Mouse (Mus musculus): Measurements from ENCODE around the gene 4931414P19Rik. TPM values are rescaled to one million over a fixed set of nuclear protein-coding genes. Genes with fewer than 3 reads are reported as not detected.

The 4931414P19Rik gene
- polyA plus RNA-seq, 1 experiment from 2014 or later = 1.2 TPM

DNA sequence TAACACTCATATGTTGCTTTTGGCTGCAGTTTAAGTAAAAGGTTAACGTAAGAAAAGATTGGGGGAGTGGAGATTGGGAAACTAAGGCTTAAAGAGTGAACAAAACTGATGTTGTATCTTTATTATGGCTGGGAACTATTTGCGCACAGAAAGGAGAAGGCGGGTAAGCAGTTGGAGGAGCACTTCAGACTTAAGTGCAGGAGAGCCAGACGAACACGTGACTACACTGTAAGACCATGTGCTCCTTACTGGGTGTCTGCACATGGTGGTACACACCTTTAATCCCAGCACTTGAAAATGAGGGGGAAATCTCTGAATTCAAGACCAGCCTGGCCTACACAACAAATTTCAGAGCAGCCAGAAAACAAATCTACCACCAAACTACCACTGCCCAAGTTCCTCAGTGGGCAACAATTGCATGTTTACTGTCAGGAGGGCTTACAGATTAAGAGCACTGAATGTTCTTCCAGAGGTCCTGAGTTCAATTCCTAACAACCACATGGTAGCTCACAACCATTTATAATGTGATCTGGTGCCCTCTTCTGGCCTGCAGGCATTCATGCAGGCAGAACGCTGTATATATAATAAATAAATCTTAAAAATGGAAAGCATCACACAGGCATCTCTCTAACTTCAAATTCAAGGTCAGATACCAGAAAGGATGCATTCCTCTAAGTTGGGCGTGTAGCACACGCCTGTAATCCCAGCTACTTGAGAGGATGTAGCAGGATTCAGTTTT is 41.3 kb upstream of the 4931414P19Rik start:
- Histone ChIP-seq H3K36me3 (replicated peaks; ENCODE audit: insufficient read depth, low read length) (peaks cover 93% of the 10 kb centered on the region), H3K9ac (replicated peaks) (no peak overlapping the region), H3K9me3 (ENCODE audit: low read length) (no peaks in the 10 kb centered on the region), H3K27me3 (ENCODE audit: insufficient read depth, low read length) (no peaks in the 10 kb centered on the region), H3K4me1 (ENCODE audit: insufficient read depth) (no peaks in the 10 kb centered on the region; the same call in 1 of the 2 replicates), H3K27ac (ENCODE audit: low read depth) (no peak overlapping the region), H3K4me2 (ENCODE audit: low read depth, low read length) (no peak overlapping the region), H3K4me3 (ENCODE audit: low read depth, low read length) (no peak overlapping the region)
- ATAC-seq = no peak
- peak; percentile 54 for TF ChIP-seq CTCF (IDR thresholded peaks at IDR 0.05; ENCODE audit: low read depth)
- TF ChIP-seq EP300 (IDR thresholded peaks at IDR 0.05; ENCODE audit: low read depth) = no peak
- DNase-seq = no peak
- WGBS (ENCODE audit: insufficient replicate concordance) = 89% methylated on average over 8 of the region's 8 CpGs

DNA sequence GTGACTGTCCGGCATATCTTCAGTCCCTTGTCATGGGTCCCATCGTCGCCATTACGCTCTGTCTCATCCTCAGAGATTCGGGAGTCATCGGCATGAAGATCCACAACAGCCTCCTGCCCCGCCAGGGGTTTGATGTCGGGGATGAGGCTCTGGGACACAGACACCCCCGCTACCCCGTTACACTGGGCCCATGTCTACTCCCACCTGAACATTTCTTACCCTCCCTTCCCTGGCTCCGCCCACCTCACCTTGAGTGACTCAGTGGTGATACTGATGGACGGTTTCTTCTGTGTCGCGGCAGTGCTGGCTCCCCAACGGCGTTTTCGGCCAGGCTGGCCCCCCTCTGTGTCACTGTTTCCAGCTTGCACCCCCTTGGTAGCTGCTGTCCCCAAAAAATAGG is 40.7 kb upstream of the 4931414P19Rik start:
- no peak for DNase-seq
- H3K36me3 ChIP-seq (replicated peaks; ENCODE audit: insufficient read depth, low read length) = peaks cover 90% of the 10 kb centered on the region
- no peak for ATAC-seq
- H3K27me3 ChIP-seq (ENCODE audit: insufficient read depth, low read length) = no peaks in the 10 kb centered on the region
- H3K9ac ChIP-seq (replicated peaks) = no peak overlapping the region
- H3K9me3 ChIP-seq (ENCODE audit: low read length) = no peaks in the 10 kb centered on the region
- 92% methylated on average over 17 of the region's 17 CpGs for WGBS (ENCODE audit: insufficient replicate concordance)
- no peaks in the 10 kb centered on the region; the same call in 1 of the 2 replicates for H3K4me1 ChIP-seq (ENCODE audit: insufficient read depth)
- TF ChIP-seq CTCF (IDR thresholded peaks at IDR 0.05; ENCODE audit: low read depth) = no peak
- no peak for TF ChIP-seq EP300 (IDR thresholded peaks at IDR 0.05; ENCODE audit: low read depth)
- H3K27ac ChIP-seq (ENCODE audit: low read depth) = no peak overlapping the region
- no peak overlapping the region for H3K4me2 ChIP-seq (ENCODE audit: low read depth, low read length)
- H3K4me3 ChIP-seq (ENCODE audit: low read depth, low read length) = no peak overlapping the region

DNA sequence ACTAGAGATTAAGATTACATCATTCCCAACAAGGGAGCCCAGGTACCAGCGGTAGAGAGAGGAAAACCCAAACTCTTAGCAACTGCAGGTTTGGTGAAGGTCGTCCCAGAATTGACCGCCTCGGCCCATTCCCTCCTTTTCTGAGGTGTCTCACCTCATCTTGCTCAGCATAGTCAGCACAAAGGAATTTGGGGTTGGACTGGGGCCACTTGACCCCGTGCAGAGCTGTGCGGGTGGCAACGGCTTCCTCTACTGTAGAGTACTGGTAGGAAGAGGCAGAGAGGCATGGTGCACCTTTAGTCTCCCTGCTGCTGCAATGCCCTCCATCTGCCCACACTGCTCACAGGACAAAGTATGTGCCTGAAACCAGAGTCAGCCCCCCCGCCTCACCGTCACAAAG is 38.5 kb upstream of the 4931414P19Rik start:
- peaks cover 3% of the 10 kb centered on the region for H3K4me1 ChIP-seq (ENCODE audit: insufficient read depth)
- 0 out of 2 replicates have a peak, but pooled peaks cover 5% of the 10 kb centered on the region for H3K27me3 ChIP-seq (ENCODE audit: insufficient read depth, low read length)
- no peak overlapping the region for H3K27ac ChIP-seq (ENCODE audit: low read depth)
- no peak overlapping the region for H3K4me2 ChIP-seq (ENCODE audit: low read depth, low read length)
- DNase-seq (no peak), ATAC-seq (no peak)
- 83% methylated on average over 9 of the region's 9 CpGs for WGBS (ENCODE audit: insufficient replicate concordance)
- H3K4me3 ChIP-seq (ENCODE audit: low read depth, low read length) = no peak overlapping the region
- peaks cover 70% of the 10 kb centered on the region for H3K36me3 ChIP-seq (replicated peaks; ENCODE audit: insufficient read depth, low read length)
- no peaks in the 10 kb centered on the region for H3K9me3 ChIP-seq (ENCODE audit: low read length)
- TF ChIP-seq EP300 (IDR thresholded peaks at IDR 0.05; ENCODE audit: low read depth) = no peak
- no peak for TF ChIP-seq CTCF (IDR thresholded peaks at IDR 0.05; ENCODE audit: low read depth)
- no peak overlapping the region for H3K9ac ChIP-seq (replicated peaks)

DNA sequence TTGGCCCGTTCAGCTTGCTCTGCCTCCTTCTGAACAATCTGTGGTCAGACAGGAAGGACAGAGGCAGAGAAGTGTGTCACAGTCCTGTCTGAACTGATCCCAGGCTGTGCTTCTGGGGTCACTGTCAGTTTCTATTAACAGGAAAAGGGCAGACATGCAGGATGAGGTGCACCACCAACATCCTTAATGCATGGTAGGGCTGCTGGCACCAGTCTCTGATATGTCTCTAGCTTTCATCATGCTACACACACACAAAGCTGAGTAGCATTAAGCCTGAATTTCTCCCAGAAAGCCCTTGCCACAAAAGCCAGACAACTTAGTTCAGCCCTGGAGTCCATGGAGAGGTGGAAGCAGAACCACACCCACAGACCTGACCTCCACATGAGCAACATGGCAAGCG is 37.2 kb upstream of the 4931414P19Rik start:
- H3K9ac ChIP-seq (replicated peaks) = no peak overlapping the region
- no peak overlapping the region for H3K4me3 ChIP-seq (ENCODE audit: low read depth, low read length)
- H3K9me3 ChIP-seq (ENCODE audit: low read length) = no peaks in the 10 kb centered on the region
- H3K36me3 ChIP-seq (replicated peaks; ENCODE audit: insufficient read depth, low read length) = peaks cover 60% of the 10 kb centered on the region
- WGBS (ENCODE audit: insufficient replicate concordance) = 65% methylated on average over 2 of the region's 2 CpGs
- ATAC-seq = no peak
- peaks cover 3% of the 10 kb centered on the region for H3K4me1 ChIP-seq (ENCODE audit: insufficient read depth)
- TF ChIP-seq EP300 (IDR thresholded peaks at IDR 0.05; ENCODE audit: low read depth) (no peak), CTCF (IDR thresholded peaks at IDR 0.05; ENCODE audit: low read depth) (no peak)
- H3K4me2 ChIP-seq (ENCODE audit: low read depth, low read length) = no peak overlapping the region
- no peak for DNase-seq
- no peak overlapping the region for H3K27ac ChIP-seq (ENCODE audit: low read depth)
- 0 out of 2 replicates have a peak, but pooled peaks cover 5% of the 10 kb centered on the region for H3K27me3 ChIP-seq (ENCODE audit: insufficient read depth, low read length)

DNA sequence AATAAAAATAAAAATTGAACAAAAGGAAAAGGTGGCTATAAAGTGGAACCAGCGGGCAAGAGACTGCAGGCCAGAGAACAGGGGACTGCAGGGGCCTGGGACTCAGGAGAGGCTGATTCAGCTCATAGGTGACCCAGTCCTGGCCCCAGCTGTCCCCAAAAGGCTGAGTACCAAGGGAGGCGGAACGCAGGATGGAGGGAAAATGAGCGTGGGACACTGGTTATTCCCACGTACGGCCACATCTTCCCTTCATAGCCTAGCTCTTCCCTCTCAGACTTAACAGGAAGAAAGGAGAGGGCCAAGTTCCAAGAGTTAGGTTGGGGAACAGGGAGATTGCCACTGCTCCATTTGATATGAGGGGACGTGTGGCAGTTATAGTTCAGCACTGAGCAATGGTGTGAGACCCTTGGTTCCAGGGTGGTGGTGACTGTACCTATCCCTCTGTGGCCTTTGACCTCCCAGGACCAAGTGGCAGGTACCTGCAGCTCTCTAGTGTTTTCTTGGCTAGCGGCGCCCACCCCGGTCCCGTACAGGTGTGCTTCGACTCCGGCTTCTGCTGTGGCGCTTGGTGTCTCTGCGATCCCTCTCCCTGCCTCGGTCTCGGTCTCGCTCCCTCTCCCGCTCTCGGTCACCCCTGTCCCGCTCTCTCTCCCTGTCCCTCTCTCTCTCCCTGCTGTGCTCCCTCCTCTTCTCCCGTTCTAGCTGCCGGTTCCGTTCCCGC is 36.6 kb upstream of the 4931414P19Rik start:
- H3K27me3 ChIP-seq (ENCODE audit: insufficient read depth, low read length) = 0 out of 2 replicates have a peak, but pooled peaks cover 5% of the 10 kb centered on the region
- H3K9me3 ChIP-seq (ENCODE audit: low read length) = no peaks in the 10 kb centered on the region
- no peak overlapping the region for H3K27ac ChIP-seq (ENCODE audit: low read depth)
- peaks cover 3% of the 10 kb centered on the region for H3K4me1 ChIP-seq (ENCODE audit: insufficient read depth)
- no peak for ATAC-seq
- 91% methylated on average over 25 of the region's 25 CpGs for WGBS (ENCODE audit: insufficient replicate concordance)
- no peak overlapping the region for H3K9ac ChIP-seq (replicated peaks)
- no peak for TF ChIP-seq EP300 (IDR thresholded peaks at IDR 0.05; ENCODE audit: low read depth)
- no peak for TF ChIP-seq CTCF (IDR thresholded peaks at IDR 0.05; ENCODE audit: low read depth)
- H3K36me3 ChIP-seq (replicated peaks; ENCODE audit: insufficient read depth, low read length) = peaks cover 54% of the 10 kb centered on the region
- H3K4me2 ChIP-seq (ENCODE audit: low read depth, low read length) = no peak overlapping the region
- DNase-seq = no peak
- H3K4me3 ChIP-seq (ENCODE audit: low read depth, low read length) = no peak overlapping the region

DNA sequence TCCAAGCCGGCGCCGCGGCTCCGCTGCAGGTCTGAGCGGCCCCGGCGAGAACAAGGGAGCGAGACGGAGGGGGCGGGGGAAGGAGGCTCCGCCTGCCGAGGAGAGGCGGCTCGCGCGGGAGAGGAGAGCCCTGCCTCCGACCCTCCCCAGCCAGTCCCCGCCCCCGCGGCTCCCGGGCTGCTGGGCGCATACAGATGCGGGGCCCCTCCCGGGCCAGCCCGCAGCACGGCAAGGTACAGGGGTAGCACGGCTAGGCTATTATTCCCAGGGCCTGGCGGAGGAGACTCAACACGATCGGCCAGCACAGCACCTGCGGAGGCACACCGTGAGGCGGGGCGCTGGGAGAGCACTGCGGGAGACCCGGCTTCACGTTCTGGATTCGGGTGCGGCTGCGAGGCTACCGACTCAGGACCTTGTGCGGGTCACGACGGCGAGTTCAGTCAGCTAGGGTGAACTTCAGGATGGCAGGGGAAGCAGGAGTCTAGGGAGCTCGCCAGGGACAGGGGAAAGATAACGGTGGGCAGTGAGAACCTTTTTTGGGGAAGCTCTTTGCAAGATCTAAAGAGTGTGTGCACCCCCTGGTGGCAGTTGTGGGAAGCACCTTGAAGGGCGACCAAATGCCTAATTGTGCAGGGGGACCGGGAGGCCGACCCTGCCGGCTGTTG is 35.6 kb upstream of the 4931414P19Rik start, which contains the start of gene Cdh24:
Cdh24 (minus strand) TSS at position 60 of the 665 bp plus-strand sequence.
- Histone ChIP-seq H3K9me3 (ENCODE audit: low read length) (no peaks in the 10 kb centered on the region), H3K4me1 (ENCODE audit: insufficient read depth) (peaks cover 3% of the 10 kb centered on the region), H3K4me2 (ENCODE audit: low read depth, low read length) (peak within 1 kb of the TSS; percentile 100), H3K4me3 (ENCODE audit: low read depth, low read length) (peak within 1 kb of the TSS; percentile 81), H3K9ac (replicated peaks) (peak within 1 kb of the TSS; percentile 77), H3K27ac (ENCODE audit: low read depth) (peak within 1 kb of the TSS; percentile 39; the same call in 1 of the 2 replicates), H3K27me3 (ENCODE audit: insufficient read depth, low read length) (0 out of 2 replicates have a peak, but pooled peaks cover 5% of the 10 kb centered on the region), H3K36me3 (replicated peaks; ENCODE audit: insufficient read depth, low read length) (peaks cover 44% of the 10 kb centered on the region)
- TF ChIP-seq EP300 (IDR thresholded peaks at IDR 0.05; ENCODE audit: low read depth) (no peak), CTCF (IDR thresholded peaks at IDR 0.05; ENCODE audit: low read depth) (peak; percentile 92)
- WGBS (ENCODE audit: insufficient replicate concordance) = under 1% methylated on average over 37 of the region's 52 CpGs
- DNase-seq (peak; percentile 89), ATAC-seq (peak; percentile 87)
